Mouse (Mus musculus) small intestine, adult 2 months (tissue): ENCODE data around the gene Mier2.

Experiments
- CTCF ChIP-seq: fragments of 200-500 bp; IDR thresholded peaks from 2 replicates; pipeline ENCODE4 v1.5.1; 2012; ENCODE audit warnings: low read depth, mild to moderate bottlenecking, control low read depth, inconsistent platforms, low read length, moderate library complexity, mixed read lengths; ENCODE audit not compliant: insufficient replicate concordance, insufficient read length; ENCODE audit errors: extremely low read depth
- POLR2A ChIP-seq: fragments of 200-500 bp; IDR thresholded peaks from 2 replicates; pipeline ENCODE4 v1.6.1; 2012; ENCODE audit warnings: low read depth, mild to moderate bottlenecking, control low read depth, inconsistent platforms, low read length, moderate library complexity

GRCm38 (mm10) chr10:79587061-79587751 lies 32.2 kb upstream of the Mier2 start, which contains the start of gene Theg:
- TF ChIP-seq CTCF = no peak
- TF ChIP-seq POLR2A = no peak
